Mouse (Mus musculus) testis, postnatal 10 days (tissue): Measurements from ENCODE around the gene Trpv6.

Source experiments
- DNase-seq: peaks from one replicate; pipeline ENCODE4 v3.0.0; 2021; ENCODE audit warnings: low spot score

Trpv6 gene

DNA sequence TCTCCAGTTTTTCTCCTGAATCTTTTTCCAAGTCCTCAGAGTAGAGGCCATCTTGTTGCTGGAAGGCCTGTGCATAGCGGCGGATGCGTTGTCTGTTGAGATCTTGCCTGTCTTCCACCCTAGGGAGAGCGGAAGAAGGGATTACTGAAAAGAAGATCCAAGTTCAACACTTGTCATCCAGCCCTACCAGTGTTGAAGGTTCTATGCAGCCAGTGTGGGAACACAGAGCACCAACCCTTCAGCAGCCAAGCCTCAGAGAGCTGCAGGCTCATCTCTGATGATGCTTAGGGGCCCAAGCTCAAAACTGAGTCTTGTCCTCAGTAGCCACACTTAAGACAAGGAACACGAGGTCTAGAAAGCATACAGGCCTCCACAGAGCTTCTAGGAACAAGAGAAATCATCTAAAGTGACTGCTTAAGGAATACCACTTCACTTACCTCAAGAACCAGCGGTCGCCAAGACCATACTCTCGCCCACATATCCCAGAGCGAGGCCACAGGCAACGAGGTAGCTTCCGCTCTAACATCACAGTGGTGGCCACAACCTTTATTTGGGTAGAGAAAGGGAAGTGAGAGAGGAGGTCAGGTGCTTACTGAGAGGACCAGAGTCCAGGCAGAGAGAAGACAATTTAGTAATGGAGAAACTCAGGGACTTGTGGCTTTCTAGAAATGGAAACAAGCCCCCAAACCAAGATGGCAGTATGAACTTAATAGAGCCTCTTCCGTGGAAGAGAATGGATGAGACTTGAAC is 14.8 kb downstream of the Trpv6 start:
- no peak for DNase-seq

DNA sequence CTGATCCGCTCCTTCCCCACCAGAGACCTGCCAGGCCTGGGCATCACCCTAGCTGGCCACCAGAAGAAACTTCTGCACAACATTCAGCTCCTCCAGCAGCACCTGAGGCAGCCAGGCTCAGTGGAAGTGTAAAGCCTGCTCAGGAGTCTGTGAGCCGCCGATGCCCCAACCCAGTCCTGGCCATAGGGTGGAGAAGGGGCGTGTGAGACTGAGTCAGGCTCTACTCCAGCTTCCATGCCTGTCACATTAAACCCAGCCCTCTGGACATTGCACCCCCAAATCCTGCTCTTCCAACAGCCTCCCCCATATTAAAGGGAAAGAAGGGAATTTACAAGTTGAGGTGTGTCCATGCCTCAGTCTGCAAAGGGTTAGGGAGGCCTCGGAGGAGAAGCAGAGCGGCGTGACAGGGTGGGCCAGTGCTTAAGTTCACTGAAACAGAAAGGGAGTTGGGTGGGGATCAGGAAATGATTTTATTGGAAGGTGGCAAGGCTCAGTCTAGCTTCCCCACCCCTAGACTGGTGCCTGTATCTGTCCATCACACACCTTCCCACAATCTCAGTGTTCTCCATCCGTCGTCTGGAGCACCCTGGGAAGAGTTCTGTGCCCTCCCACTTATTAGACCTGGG is 15.9 kb downstream of the Trpv6 start:
- DNase-seq = no peak

DNA sequence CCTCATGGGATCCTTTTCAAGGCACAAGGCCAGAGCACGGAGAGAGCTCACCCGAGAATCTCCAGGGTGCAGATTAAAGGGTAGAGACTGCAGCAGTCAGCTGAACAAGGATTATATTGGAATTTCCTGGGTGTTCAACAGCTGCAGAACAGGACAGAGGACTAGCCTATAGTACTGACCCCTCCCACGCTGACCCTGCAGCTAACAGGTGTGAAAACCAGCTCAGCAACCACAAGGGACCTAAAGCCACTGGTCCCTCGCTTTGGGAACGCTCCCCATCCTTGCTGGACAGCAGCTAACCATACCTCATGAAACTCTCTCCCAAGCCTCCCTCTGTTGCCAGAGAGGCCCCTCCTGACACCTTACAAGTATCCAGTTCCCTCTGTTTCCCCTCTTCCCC is 28.6 kb downstream of the Trpv6 start:
- DNase-seq = no peak

DNA sequence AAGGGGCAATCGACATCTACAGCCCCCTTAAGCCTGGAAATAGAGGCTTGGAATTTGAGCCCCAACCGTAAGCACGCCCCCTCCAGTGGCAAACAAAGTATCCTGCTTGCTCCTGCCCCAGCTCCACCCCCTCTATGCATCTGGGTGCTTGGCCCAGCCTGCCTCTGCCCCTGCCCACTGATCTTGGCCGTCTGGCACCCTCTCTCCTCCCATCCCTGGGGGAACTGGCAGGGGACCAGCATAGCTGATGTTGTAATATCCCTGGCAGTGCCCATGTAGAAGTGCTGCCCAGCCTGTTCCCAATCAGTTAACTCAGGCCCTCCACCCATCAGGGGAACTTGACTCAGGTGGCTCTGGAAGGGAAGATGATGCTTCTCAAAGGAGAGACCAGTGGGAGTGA is 30.0 kb downstream of the Trpv6 start:
- no peak for DNase-seq

DNA sequence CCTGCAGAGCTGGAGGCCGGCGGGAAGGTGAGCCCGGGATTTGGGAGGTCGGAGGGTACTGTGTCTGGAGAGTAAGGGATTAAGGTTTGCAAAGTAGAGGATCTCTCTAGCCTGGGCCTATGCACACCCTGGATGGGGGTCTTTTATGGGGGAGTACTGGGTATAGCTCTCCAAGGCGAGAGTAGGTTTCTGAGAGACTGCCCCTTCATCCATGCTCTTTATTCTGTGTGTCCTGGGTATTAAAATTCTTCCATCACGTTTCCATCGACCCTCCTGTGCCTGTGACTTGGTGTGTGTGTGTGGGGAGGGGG is 30.5 kb downstream of the Trpv6 start:
- DNase-seq = no peak

DNA sequence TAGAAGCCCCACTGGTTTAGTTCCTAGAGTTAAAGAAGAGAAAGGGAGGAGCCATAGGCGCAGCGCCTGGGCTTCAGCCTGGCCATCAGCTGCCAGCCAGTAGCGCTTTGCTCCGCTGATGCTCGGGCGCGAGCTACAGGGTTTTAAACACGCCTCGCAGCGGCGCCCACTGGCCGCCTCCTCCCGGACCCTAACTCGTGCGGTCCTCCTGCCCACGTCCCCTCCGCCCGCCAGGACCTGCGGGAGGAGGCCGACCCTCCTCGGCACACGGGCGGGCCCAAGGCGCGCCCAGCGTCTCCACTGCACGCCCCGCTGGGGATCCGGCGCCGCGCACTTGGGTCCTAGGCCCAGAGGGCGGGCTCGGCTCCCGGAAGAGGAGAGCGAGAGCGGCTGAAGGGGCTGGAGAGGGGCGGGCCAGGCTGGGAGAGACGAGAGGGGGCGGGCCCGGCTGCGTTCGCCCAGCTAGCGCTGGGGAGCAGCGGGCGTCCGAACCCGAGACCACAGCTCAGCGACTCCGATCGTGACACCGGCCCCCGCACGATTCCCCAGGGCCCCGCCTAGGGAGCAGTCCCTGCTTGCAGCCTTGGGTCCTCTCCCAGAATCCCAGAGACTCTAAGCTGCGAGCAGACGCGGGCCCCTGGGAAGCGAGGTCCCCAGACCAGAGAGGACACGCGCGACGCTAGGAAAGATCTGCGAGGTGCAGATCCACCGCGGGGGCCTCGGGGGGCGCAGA is 31.0 kb downstream of the Trpv6 start, which contains the start of gene Ephb6:
Ephb6 (plus strand) TSS at position 422 of the 733 bp plus-strand sequence.
- peak; percentile 85 for DNase-seq

DNA sequence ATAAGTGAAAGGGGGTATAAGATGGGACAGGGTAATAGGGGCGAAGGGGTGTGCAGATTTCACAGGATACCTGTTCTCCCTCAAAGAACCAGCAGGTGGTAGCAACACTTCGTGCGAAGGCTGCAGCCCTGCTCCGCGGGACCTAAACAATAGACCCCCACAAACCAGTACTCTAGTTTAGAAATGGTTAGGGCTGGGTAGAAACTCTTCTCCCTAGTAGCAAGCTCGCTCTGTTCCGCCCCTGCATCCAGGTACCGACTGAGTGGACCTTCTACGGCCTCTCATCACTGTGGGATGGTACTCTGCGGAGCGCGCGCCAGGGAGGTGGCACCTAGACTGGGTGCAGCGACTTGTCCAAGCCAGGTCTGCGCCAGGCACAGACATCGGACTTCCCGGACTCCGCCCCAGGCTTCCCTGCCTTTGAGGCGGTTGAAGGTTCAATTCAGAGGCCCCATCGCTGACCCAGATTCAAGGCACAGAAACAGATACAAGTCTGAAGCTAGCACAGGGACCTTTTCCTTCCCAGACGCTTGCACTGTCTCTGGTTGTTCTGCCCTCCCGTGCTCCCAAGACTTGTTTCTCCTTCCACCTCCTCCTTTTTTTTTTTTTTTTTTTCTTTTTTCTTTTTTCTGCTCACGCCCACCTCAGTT is 31.7 kb downstream of the Trpv6 start:
- DNase-seq = peak; percentile 66

DNA sequence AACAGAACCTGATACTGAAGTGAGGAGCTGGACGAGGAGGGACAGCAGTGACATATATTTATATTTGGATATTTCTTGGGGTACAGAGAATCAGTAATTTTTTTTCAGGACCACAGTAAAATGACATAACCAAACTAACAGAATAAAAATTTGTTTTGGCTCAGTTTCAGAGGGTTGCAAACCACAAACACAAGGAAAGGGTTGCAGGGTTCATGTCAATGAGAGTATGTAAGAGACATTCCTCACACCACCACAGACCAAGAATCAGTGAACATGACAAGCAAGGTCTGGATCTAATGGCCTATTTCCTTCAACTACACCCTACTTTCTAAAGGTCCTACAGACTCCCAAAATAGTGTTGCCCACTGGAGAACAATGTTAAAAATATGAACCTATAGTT is 54.0 kb downstream of the Trpv6 start:
- no peak for DNase-seq

DNA sequence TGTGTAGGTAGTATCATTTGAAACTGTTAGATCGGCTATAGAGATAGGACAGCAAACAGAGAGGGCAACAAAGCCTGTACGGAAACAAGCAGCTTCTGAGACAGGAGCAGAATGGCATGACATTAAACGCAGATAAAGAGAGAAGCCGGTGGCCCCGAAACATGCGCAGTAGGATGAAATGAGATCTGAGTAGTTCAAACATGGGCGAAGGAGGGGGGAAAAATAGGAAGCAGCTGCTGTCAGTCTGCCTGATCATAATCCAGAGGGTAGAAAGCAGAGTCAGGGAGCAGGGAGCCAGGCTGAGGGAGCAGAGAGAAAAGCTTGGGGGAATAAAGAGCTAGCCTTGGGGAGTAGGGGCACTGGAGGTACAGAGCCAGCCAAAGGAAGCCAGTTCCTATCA is 54.9 kb downstream of the Trpv6 start:
- no peak for DNase-seq

DNA sequence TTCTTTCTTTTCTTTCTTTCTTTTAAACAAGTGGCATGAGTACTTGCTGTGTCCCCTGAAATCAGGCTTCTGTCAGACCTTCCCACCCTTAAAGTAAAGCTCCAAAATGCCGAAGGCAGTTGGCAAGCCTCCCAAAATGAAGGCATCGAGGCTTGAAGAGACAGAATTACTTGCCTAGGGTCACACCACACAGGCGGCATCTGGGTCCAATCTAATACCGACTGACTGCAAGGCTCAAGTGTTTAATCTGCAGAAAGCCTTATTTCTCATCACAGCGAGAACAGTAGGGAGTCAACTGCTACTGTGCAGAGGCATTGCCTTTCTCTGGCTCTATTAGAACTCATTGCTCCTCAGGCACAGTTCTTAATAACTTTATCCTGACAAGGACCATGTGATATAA is 58.9 kb downstream of the Trpv6 start:
- DNase-seq = no peak

DNA sequence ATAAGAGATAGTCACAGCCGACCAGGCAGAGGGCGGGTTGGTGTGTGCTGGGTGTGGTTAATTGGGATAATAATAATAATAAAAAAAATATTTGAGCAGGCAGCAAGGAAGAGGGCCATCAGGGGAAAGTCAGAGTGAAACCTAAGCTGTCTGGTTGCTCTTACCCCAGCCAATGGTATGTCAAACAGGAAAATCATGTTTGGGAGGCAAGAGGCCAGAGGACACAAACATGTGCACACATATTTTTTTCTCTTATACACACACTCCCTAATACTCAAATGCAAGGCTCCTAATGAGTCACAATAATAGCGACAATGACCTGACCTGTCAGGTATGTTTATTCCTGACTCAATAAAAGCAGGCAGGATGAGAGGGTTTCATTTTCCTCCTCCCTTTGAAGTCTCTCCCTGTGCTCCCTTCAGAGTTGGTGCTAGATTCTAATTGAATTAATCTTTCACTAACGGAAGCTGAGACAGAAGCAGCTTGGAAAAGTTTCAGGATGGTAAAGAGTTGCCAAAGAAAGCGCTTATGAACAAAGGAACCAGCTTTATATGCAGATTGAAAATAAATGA is 59.6 kb downstream of the Trpv6 start:
- no peak for DNase-seq
